Comparison of ENCODE assay signal across 16 mouse cellular contexts in the genomic region with DNA sequence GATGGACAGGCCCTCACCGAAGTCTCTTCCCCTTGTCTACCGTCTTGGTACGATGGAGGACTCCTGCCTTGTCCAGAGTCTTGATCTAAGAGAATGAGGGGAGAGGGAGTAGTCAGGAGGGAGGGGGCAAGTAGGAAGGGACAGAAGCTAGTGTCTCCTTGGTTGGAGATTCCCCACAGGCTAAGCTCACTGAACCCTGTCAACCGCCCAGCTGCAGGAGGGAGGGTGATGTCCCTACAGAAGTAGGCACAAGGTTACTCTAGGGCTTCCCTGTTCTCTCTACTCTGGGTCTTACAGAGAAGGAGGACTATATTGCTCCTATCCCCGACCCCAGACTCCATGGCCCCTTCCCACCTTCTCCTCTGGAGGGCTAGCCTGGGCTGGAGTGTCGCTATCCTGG. TPM values are rescaled to one million over a fixed set of nuclear protein-coding genes. Genes with fewer than 3 reads are reported as not detected.
DNase-seq lines count a peak whose midpoint lies in the region; ATAC-seq and TF ChIP-seq lines count a peak whose summit lies in the region.
"Had no signal": no experiment of that assay in that cellular context is flagged by ENCODE, and none has a peak within 500 bp of the region (broad histone marks: within the 10 kb centered on the region; RNA-seq: fewer than 3 reads in every experiment).

No protein-coding gene starts in this region.

- H3K27me3 ChIP-seq in kidney, embryonic 14.5 days (ENCODE audit: control insufficient read depth, insufficient read depth, low read length), result peaks cover 8% of the 10 kb centered on the region
- H3K27me3 ChIP-seq in intestine, embryonic 16.5 days (replicated peaks; ENCODE audit: control insufficient read depth, insufficient read depth, low read length), result no peaks in the 10 kb centered on the region
- peaks cover 3% of the 10 kb centered on the region; the same call in 1 of the 2 replicates for H3K27me3 ChIP-seq in kidney, embryonic 16.5 days (ENCODE audit: insufficient read depth, low read length)
- peaks cover 17% of the 10 kb centered on the region for H3K27me3 ChIP-seq in hindbrain, embryonic 12.5 days
- H3K27me3 ChIP-seq in hindbrain, postnatal 0 days (ENCODE audit: insufficient read depth, low read length), result no peaks in the 10 kb centered on the region

- no peak for TF ChIP-seq CTCF in hindbrain, postnatal 0 days (IDR thresholded peaks at IDR 0.05; ENCODE audit: low read depth)

- no peak overlapping the region for H3K4me3 ChIP-seq in kidney, embryonic 14.5 days (ENCODE audit: low read length)
- H3K4me3 ChIP-seq in intestine, embryonic 16.5 days (ENCODE audit: low read length), result no peak overlapping the region
- no peak overlapping the region for H3K4me3 ChIP-seq in kidney, embryonic 16.5 days (ENCODE audit: low read length)
- no peak overlapping the region for H3K4me3 ChIP-seq in hindbrain, embryonic 12.5 days
- H3K4me3 ChIP-seq in hindbrain, postnatal 0 days (ENCODE audit: low read length), result no peak overlapping the region
- H3K4me3 ChIP-seq: embryonic facial prominence, embryonic 10.5 days; forebrain, embryonic 13.5 days; heart, embryonic 13.5 days had no signal

- peaks cover 24% of the 10 kb centered on the region; the same call in 1 of the 2 replicates for H3K4me1 ChIP-seq in kidney, embryonic 14.5 days (ENCODE audit: control insufficient read depth, insufficient read depth, low read length)
- H3K4me1 ChIP-seq in intestine, embryonic 16.5 days (ENCODE audit: control insufficient read depth, insufficient read depth, low read length), result peaks cover 20% of the 10 kb centered on the region
- peaks cover 34% of the 10 kb centered on the region for H3K4me1 ChIP-seq in kidney, embryonic 16.5 days (ENCODE audit: insufficient read depth, low read length)
- H3K4me1 ChIP-seq in hindbrain, embryonic 12.5 days, result peaks cover 16% of the 10 kb centered on the region
- H3K4me1 ChIP-seq in hindbrain, postnatal 0 days (ENCODE audit: insufficient read depth, low read length), result no peaks in the 10 kb centered on the region

- H3K9ac ChIP-seq in kidney, embryonic 14.5 days (ENCODE audit: low read depth, low read length), result no peak overlapping the region
- peak overlapping the region; percentile 78; the same call in 1 of the 2 replicates for H3K9ac ChIP-seq in intestine, embryonic 16.5 days (ENCODE audit: low read depth, low read length)
- 0 out of 2 replicates have a peak overlapping the region, but pooled peaks have one; percentile 14 for H3K9ac ChIP-seq in kidney, embryonic 16.5 days (replicated peaks; ENCODE audit: low read length)
- no peak overlapping the region for H3K9ac ChIP-seq in hindbrain, embryonic 12.5 days
- no peak overlapping the region for H3K9ac ChIP-seq in hindbrain, postnatal 0 days (replicated peaks; ENCODE audit: low read length)
- H3K9ac ChIP-seq: forebrain, embryonic 13.5 days; forebrain, postnatal 0 days; heart, embryonic 13.5 days had no signal

- no peak for ATAC-seq in kidney, embryonic 14.5 days (ENCODE audit: low FRiP score, low TSS enrichment)
- no peak for ATAC-seq in intestine, embryonic 16.5 days
- peak; percentile 10; the same call in 1 of the 2 replicates for ATAC-seq in kidney, embryonic 16.5 days (ENCODE audit: low FRiP score, low TSS enrichment)
- ATAC-seq in hindbrain, embryonic 12.5 days (ENCODE audit: low FRiP score), result no peak
- ATAC-seq in hindbrain, postnatal 0 days, result no peak
- ATAC-seq: forebrain, embryonic 13.5 days; forebrain, postnatal 0 days had no signal

- DNase-seq in kidney, adult 9 months, result peak; percentile 74
- no peak for DNase-seq in hindbrain, postnatal 0 days (ENCODE audit: low spot score)
- DNase-seq: adrenal gland, adult 2 months; adrenal gland, postnatal 25 days; cerebellum, adult 2 months; cerebellum, postnatal 10 days; forebrain, postnatal 0 days; gastrocnemius, postnatal 14 days; heart, postnatal 36 days had no signal

- H3K27ac ChIP-seq in kidney, embryonic 14.5 days (ENCODE audit: low read depth, low read length), result no peak overlapping the region
- peak overlapping the region; percentile 99; the same call in 1 of the 2 replicates for H3K27ac ChIP-seq in intestine, embryonic 16.5 days (ENCODE audit: low read length)
- H3K27ac ChIP-seq in kidney, embryonic 16.5 days (ENCODE audit: low read length), result peak overlapping the region; percentile 94; the same call in 1 of the 2 replicates
- no peak overlapping the region for H3K27ac ChIP-seq in hindbrain, embryonic 12.5 days
- no peak overlapping the region for H3K27ac ChIP-seq in hindbrain, postnatal 0 days
- H3K27ac ChIP-seq: embryonic facial prominence, embryonic 10.5 days; forebrain, embryonic 13.5 days; heart, embryonic 13.5 days had no signal

- no peak overlapping the region for H3K4me2 ChIP-seq in kidney, embryonic 14.5 days (replicated peaks; ENCODE audit: low read depth, low read length)
- H3K4me2 ChIP-seq in intestine, embryonic 16.5 days (ENCODE audit: low read depth, low read length), result no peak overlapping the region
- no peak overlapping the region for H3K4me2 ChIP-seq in kidney, embryonic 16.5 days (replicated peaks; ENCODE audit: low read depth, low read length)
- H3K4me2 ChIP-seq in hindbrain, embryonic 12.5 days (replicated peaks), result no peak overlapping the region
- H3K4me2 ChIP-seq in hindbrain, postnatal 0 days (ENCODE audit: low read depth, low read length), result no peak overlapping the region
- H3K4me2 ChIP-seq: forebrain, embryonic 13.5 days; heart, embryonic 13.5 days had no signal

- 95% methylated on average over 6 of the region's 6 CpGs for WGBS in kidney, embryonic 14.5 days
- 93% methylated on average over 6 of the region's 6 CpGs for WGBS in intestine, embryonic 16.5 days
- 88% methylated on average over 6 of the region's 6 CpGs for WGBS in kidney, embryonic 16.5 days
- 94% methylated on average over 6 of the region's 6 CpGs for WGBS in hindbrain, embryonic 12.5 days
- WGBS in hindbrain, postnatal 0 days, result 94% methylated on average over 6 of the region's 6 CpGs

- H3K9me3 ChIP-seq in kidney, embryonic 14.5 days (ENCODE audit: control insufficient read depth, low read length), result no peaks in the 10 kb centered on the region
- no peaks in the 10 kb centered on the region for H3K9me3 ChIP-seq in intestine, embryonic 16.5 days (ENCODE audit: control insufficient read depth, low read length)
- no peaks in the 10 kb centered on the region for H3K9me3 ChIP-seq in kidney, embryonic 16.5 days (ENCODE audit: low read length)
- H3K9me3 ChIP-seq in hindbrain, embryonic 12.5 days (replicated peaks), result no peaks in the 10 kb centered on the region
- H3K9me3 ChIP-seq in hindbrain, postnatal 0 days (ENCODE audit: low read length), result no peaks in the 10 kb centered on the region
- H3K9me3 ChIP-seq: embryonic facial prominence, embryonic 10.5 days; forebrain, embryonic 13.5 days; heart, embryonic 13.5 days had no signal

- H3K36me3 ChIP-seq in kidney, embryonic 14.5 days (ENCODE audit: control insufficient read depth, insufficient read depth, low read length), result no peaks in the 10 kb centered on the region
- H3K36me3 ChIP-seq in intestine, embryonic 16.5 days (ENCODE audit: control insufficient read depth, insufficient read depth, low read length), result peaks cover 3% of the 10 kb centered on the region; the same call in 1 of the 2 replicates
- no peaks in the 10 kb centered on the region for H3K36me3 ChIP-seq in kidney, embryonic 16.5 days (ENCODE audit: insufficient read depth, low read length)
- H3K36me3 ChIP-seq in hindbrain, embryonic 12.5 days, result no peaks in the 10 kb centered on the region
- no peaks in the 10 kb centered on the region for H3K36me3 ChIP-seq in hindbrain, postnatal 0 days (ENCODE audit: insufficient read depth, low read length)
- H3K36me3 ChIP-seq: embryonic facial prominence, embryonic 10.5 days; heart, embryonic 13.5 days had no signal

RNA-seq across cellular contexts. Expression of gene Arhgap27, which starts 24.8 kb away (rescaled TPM):
- polyA plus RNA-seq in kidney, embryonic 14.5 days (2014; fragmentation: Nextera tagmentation; extraction: Ambion mirVana), result 11.7 and 15.6 TPM in 2 replicates
- polyA plus RNA-seq in intestine, embryonic 16.5 days (2015; fragmentation: Nextera tagmentation; extraction: Ambion mirVana), result 40.2 and 42.3 TPM in 2 replicates
- 17.8 and 18.7 TPM in 2 replicates for polyA plus RNA-seq in kidney, embryonic 16.5 days (2015; fragmentation: Nextera tagmentation; extraction: Ambion mirVana)
- polyA plus RNA-seq in hindbrain, embryonic 12.5 days (2016; fragmentation: Nextera tagmentation; extraction: Ambion mirVana), result 5.2 and 5.9 TPM in 2 replicates
- total RNA-seq in hindbrain, postnatal 0 days (2014; rRNA removed), result 7.7 and 12.2 TPM in 2 replicates
- polyA plus RNA-seq in hindbrain, postnatal 0 days (2015; fragmentation: Nextera tagmentation; extraction: Ambion mirVana), result 5.5 and 5.9 TPM in 2 replicates

Comparison
In these comparisons a context has a peak if more than half of its experiments do, and no peak if none do; other contexts are left out.
1. H3K27ac ChIP-seq: peak in intestine, embryonic 16.5 days (single experiment) and kidney, embryonic 16.5 days (single experiment); none in kidney, embryonic 14.5 days (single experiment), hindbrain, embryonic 12.5 days (single experiment) and hindbrain, postnatal 0 days (single experiment).
2. H3K9ac ChIP-seq: peak in intestine, embryonic 16.5 days (single experiment) and kidney, embryonic 16.5 days (single experiment); none in kidney, embryonic 14.5 days (single experiment), hindbrain, embryonic 12.5 days (single experiment) and hindbrain, postnatal 0 days (single experiment).